Mouse (Mus musculus): ENCODE data around the gene Gm20219. TPM values are rescaled to one million over a fixed set of nuclear protein-coding genes. Genes with fewer than 3 reads are reported as not detected.

The Gm20219 gene
- polyA plus RNA-seq, 1 experiment from 2014 or later = 0.93 TPM

DNA sequence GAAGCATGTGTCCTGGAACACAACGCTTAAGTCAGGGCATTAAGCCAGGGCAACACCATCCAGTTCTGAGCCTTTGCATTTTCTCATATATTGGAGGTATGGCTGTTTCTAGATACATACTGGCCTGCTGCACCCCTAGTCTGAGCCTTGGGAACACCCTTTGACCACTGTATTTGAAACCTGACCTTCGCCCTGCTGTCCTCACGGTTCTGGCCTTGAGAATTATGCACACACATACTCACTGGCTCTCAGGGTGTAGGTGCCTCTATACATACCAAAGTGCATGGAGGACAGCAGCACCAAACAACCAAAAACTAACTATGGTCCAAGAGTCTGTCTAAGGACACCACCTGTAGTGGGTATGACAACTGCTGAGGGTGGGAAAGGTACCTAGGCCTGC, 18.8 kb upstream of the Gm20219 start:
- Histone ChIP-seq H3K4me1 (replicated peaks; ENCODE audit: insufficient read depth, low read length) (no peaks in the 10 kb centered on the region), H3K4me2 (ENCODE audit: low read length) (no peak overlapping the region), H3K27me3 (ENCODE audit: insufficient read depth, low read length) (no peaks in the 10 kb centered on the region), H3K4me3 (replicated peaks; ENCODE audit: low read depth, low read length) (no peak overlapping the region), H3K27ac (no peak overlapping the region), H3K9me3 (replicated peaks; ENCODE audit: low read length) (no peaks in the 10 kb centered on the region), H3K9ac (ENCODE audit: low read depth, low read length) (no peak overlapping the region), H3K36me3 (ENCODE audit: insufficient read depth, low read length) (peaks cover 81% of the 10 kb centered on the region)
- no peak for DNase-seq (ENCODE audit: low spot score)
- 92% methylated on average over 3 of the region's 3 CpGs for WGBS
- TF ChIP-seq CTCF (IDR thresholded peaks at IDR 0.05; ENCODE audit: low read depth) = no peak
- ATAC-seq (replicated peaks; ENCODE audit: low FRiP score, low read depth) = 0 out of 2 replicates have a peak, but pooled peaks have one; percentile 27

DNA sequence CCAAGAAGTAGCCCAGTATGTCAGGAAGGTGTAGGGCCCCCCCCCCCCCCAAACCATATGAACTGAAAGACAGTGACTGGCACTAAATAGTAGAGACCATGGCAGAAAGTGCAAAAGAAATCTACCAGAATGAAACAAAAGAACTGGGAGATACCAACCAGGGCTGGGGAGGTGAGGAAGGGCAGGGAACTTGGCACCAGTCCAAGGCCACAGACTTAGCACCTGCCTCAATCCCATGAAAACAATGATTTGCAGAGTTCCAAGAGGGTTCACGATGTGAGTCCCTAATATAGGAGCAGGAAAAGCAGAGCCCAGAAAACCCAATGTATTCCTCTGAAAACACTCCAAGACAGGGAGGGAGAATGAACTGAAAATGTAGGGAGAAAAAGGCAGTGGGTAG, 18.0 kb upstream of the Gm20219 start:
- DNase-seq (ENCODE audit: low spot score) (no peak), ATAC-seq (replicated peaks; ENCODE audit: low FRiP score, low read depth) (no peak)

DNA sequence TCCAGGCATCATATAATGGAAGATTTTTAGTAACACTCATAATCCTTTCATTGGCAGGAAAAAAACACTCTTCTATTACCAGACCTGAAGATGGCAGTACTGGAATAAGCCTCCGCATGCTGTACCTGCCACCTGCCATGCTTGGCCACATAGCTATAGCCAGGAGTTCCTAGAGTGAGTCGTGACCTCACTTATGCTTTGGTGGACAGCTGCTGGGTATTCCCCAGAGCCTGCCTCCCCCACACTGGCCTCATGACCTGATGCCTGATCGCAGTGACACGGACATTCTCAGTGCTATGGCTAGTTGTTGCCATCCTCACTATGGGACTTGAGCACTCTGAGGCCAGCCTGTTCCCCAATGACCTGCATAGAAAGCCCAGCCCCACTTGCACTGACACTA, 16.1 kb upstream of the Gm20219 start:
- H3K4me1 ChIP-seq (replicated peaks; ENCODE audit: insufficient read depth, low read length) = no peaks in the 10 kb centered on the region
- no peak overlapping the region for H3K9ac ChIP-seq (ENCODE audit: low read depth, low read length)
- peaks cover 88% of the 10 kb centered on the region for H3K36me3 ChIP-seq (ENCODE audit: insufficient read depth, low read length)
- no peak for ATAC-seq (replicated peaks; ENCODE audit: low FRiP score, low read depth)
- no peak for DNase-seq (ENCODE audit: low spot score)
- H3K4me2 ChIP-seq (ENCODE audit: low read length) = no peak overlapping the region
- H3K27me3 ChIP-seq (ENCODE audit: insufficient read depth, low read length) = no peaks in the 10 kb centered on the region
- TF ChIP-seq CTCF (IDR thresholded peaks at IDR 0.05; ENCODE audit: low read depth) = no peak
- H3K27ac ChIP-seq = no peak overlapping the region
- 73% methylated on average over 4 of the region's 4 CpGs for WGBS
- H3K4me3 ChIP-seq (replicated peaks; ENCODE audit: low read depth, low read length) = no peak overlapping the region
- H3K9me3 ChIP-seq (replicated peaks; ENCODE audit: low read length) = no peaks in the 10 kb centered on the region

More for the DNA sequence above, 18.0 kb upstream of the Gm20219 start:
- H3K4me3 ChIP-seq (replicated peaks; ENCODE audit: low read depth, low read length) = no peak overlapping the region
- 44% methylated on average over 1 of the region's 1 CpGs for WGBS
- H3K27me3 ChIP-seq (ENCODE audit: insufficient read depth, low read length) = no peaks in the 10 kb centered on the region
- H3K4me1 ChIP-seq (replicated peaks; ENCODE audit: insufficient read depth, low read length) = no peaks in the 10 kb centered on the region
- no peak overlapping the region for H3K4me2 ChIP-seq (ENCODE audit: low read length)
- H3K27ac ChIP-seq = peak overlapping the region; percentile 31; the same call in 1 of the 2 replicates
- TF ChIP-seq CTCF (IDR thresholded peaks at IDR 0.05; ENCODE audit: low read depth) = no peak
- H3K36me3 ChIP-seq (ENCODE audit: insufficient read depth, low read length) = peaks cover 81% of the 10 kb centered on the region
- H3K9me3 ChIP-seq (replicated peaks; ENCODE audit: low read length) = no peaks in the 10 kb centered on the region
- H3K9ac ChIP-seq (ENCODE audit: low read depth, low read length) = no peak overlapping the region

DNA sequence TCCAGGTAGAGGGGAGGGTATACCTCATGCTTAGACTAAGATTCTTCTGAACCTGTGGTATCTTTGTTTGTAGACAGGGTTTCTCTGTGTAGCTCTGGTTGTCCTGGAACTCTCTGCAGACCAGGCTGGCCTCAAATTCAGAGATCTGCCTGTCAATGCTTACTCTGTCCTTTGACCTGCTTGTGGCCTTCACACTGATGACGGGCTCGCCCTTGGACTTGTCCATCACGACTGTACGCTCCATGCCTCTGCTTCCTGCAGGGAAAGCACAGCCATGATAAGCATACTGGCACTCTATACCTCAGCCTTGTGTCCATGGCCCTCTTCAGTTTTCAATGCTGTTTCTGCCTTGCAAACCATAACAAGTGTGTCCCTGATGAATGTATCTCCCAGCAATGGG, 13.2 kb upstream of the Gm20219 start:
- Histone ChIP-seq H3K27me3 (ENCODE audit: insufficient read depth, low read length) (no peaks in the 10 kb centered on the region), H3K9me3 (replicated peaks; ENCODE audit: low read length) (no peaks in the 10 kb centered on the region), H3K4me3 (replicated peaks; ENCODE audit: low read depth, low read length) (no peak overlapping the region), H3K36me3 (ENCODE audit: insufficient read depth, low read length) (peaks cover 97% of the 10 kb centered on the region), H3K4me2 (ENCODE audit: low read length) (no peak overlapping the region), H3K27ac (no peak overlapping the region), H3K9ac (ENCODE audit: low read depth, low read length) (no peak overlapping the region), H3K4me1 (replicated peaks; ENCODE audit: insufficient read depth, low read length) (no peaks in the 10 kb centered on the region)
- no peak for ATAC-seq (replicated peaks; ENCODE audit: low FRiP score, low read depth)
- WGBS = 94% methylated on average over 4 of the region's 4 CpGs
- TF ChIP-seq CTCF (IDR thresholded peaks at IDR 0.05; ENCODE audit: low read depth) = no peak
- DNase-seq (ENCODE audit: low spot score) = no peak

DNA sequence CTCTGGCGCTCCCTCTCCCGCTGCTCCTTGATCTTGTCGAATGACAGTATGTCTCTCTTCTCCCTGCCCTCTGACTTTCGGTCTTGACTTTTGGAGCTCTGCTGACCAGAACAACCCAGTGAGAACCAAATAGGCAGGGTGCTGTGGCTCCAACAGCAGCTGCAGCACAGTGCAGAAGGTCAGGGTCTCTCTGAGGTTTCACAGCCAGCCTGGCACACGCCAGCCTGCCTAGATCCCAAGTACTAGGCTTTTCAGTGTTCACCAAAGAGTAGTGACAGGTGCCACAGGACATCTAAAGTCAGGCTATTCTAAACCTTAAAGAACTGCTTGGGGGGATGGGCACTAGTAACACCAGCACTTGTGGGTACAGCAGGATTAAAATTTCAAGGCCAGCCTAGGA, 12.7 kb upstream of the Gm20219 start:
- no peak for TF ChIP-seq CTCF (IDR thresholded peaks at IDR 0.05; ENCODE audit: low read depth)
- Histone ChIP-seq H3K27me3 (ENCODE audit: insufficient read depth, low read length) (no peaks in the 10 kb centered on the region), H3K9me3 (replicated peaks; ENCODE audit: low read length) (no peaks in the 10 kb centered on the region), H3K36me3 (ENCODE audit: insufficient read depth, low read length) (peaks cover 97% of the 10 kb centered on the region), H3K9ac (ENCODE audit: low read depth, low read length) (no peak overlapping the region), H3K27ac (no peak overlapping the region), H3K4me2 (ENCODE audit: low read length) (no peak overlapping the region), H3K4me1 (replicated peaks; ENCODE audit: insufficient read depth, low read length) (no peaks in the 10 kb centered on the region), H3K4me3 (replicated peaks; ENCODE audit: low read depth, low read length) (no peak overlapping the region)
- ATAC-seq (replicated peaks; ENCODE audit: low FRiP score, low read depth) = no peak
- no peak for DNase-seq (ENCODE audit: low spot score)
- 94% methylated on average over 5 of the region's 5 CpGs for WGBS

DNA sequence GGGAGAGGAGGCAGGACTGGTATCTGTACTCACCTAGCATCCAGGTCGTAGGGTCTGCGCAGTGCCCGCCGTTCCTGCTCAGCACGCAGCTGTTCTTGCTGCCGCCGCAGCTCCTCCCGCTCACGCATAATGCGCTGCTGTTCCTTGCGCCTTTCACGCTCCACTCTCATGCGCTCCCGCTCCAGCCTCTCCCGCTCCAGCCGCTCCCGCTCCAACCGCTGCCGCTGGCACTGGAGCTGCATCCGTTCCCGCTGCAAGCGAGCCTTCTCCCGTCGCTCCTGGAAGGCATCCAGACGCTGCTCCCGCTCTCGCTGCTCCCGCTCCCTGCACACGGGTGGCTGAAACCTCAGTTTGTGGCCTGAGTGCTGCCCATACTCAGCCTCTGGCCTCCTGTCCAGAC, 12.1 kb upstream of the Gm20219 start:
- no peak for DNase-seq (ENCODE audit: low spot score)

DNA sequence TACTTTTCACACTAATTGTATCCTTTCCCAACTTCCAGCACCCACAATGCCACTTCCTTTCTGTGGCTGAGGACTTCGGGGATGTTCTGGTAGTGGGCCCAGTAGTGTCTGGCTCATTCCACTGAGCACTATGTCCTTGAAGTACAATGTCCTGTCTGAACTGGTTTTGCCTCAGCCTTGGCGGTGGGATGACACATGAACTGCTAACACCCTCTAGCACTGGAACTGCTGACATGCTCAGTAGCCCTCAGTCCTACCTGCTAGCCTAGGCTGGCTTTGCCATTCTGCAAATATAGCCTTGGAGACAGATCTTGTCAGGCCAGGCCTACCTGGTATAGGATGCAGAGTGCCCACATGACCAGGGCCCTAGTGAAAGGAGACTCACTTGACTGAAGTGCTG, 7.7 kb upstream of the Gm20219 start:
- no peaks in the 10 kb centered on the region for H3K9me3 ChIP-seq (replicated peaks; ENCODE audit: low read length)
- H3K4me1 ChIP-seq (replicated peaks; ENCODE audit: insufficient read depth, low read length) = no peaks in the 10 kb centered on the region
- 96% methylated on average over 2 of the region's 2 CpGs for WGBS
- no peak overlapping the region for H3K9ac ChIP-seq (ENCODE audit: low read depth, low read length)
- no peak overlapping the region for H3K27ac ChIP-seq
- no peak overlapping the region for H3K4me3 ChIP-seq (replicated peaks; ENCODE audit: low read depth, low read length)
- no peak for TF ChIP-seq CTCF (IDR thresholded peaks at IDR 0.05; ENCODE audit: low read depth)
- no peak for ATAC-seq (replicated peaks; ENCODE audit: low FRiP score, low read depth)
- no peak overlapping the region for H3K4me2 ChIP-seq (ENCODE audit: low read length)
- DNase-seq (ENCODE audit: low spot score) = no peak
- H3K36me3 ChIP-seq (ENCODE audit: insufficient read depth, low read length) = peaks cover 58% of the 10 kb centered on the region
- H3K27me3 ChIP-seq (ENCODE audit: insufficient read depth, low read length) = no peaks in the 10 kb centered on the region

More for the DNA sequence above, 12.1 kb upstream of the Gm20219 start:
- 93% methylated on average over 29 of the region's 29 CpGs for WGBS
- Histone ChIP-seq H3K36me3 (ENCODE audit: insufficient read depth, low read length) (peaks cover 97% of the 10 kb centered on the region), H3K9me3 (replicated peaks; ENCODE audit: low read length) (no peaks in the 10 kb centered on the region), H3K4me3 (replicated peaks; ENCODE audit: low read depth, low read length) (no peak overlapping the region), H3K4me1 (replicated peaks; ENCODE audit: insufficient read depth, low read length) (no peaks in the 10 kb centered on the region), H3K9ac (ENCODE audit: low read depth, low read length) (no peak overlapping the region), H3K27ac (no peak overlapping the region), H3K27me3 (ENCODE audit: insufficient read depth, low read length) (no peaks in the 10 kb centered on the region), H3K4me2 (ENCODE audit: low read length) (no peak overlapping the region)
- no peak for TF ChIP-seq CTCF (IDR thresholded peaks at IDR 0.05; ENCODE audit: low read depth)
- no peak for ATAC-seq (replicated peaks; ENCODE audit: low FRiP score, low read depth)
